Mouse (Mus musculus) mesoderm, embryonic 11.5 days (tissue): ENCODE results near the gene Jarid2.
"Not testable (repeated sequence)": the region's sequence is repeated elsewhere in the genome, so short reads cannot be mapped to it uniquely, and the experiment has no call there.

Experiments used
- DNase-seq: peaks from one replicate; pipeline ENCODE4 v3.0.0-alpha.2; 2012; ENCODE audit warnings: low read depth, low spot score

Gene Jarid2

GRCm38 (mm10) chr13:44729424-44729971, at the start of gene Jarid2:
Jarid2 (plus strand) TSS chr13:44729474.
- no peak for DNase-seq

GRCm38 (mm10) chr13:44681051-44681450, 48.2 kb upstream of the Jarid2 start:
- DNase-seq, result no peak

GRCm38 (mm10) chr13:44688140-44688539, 41.1 kb upstream of the Jarid2 start:
- no peak for DNase-seq

DNA sequence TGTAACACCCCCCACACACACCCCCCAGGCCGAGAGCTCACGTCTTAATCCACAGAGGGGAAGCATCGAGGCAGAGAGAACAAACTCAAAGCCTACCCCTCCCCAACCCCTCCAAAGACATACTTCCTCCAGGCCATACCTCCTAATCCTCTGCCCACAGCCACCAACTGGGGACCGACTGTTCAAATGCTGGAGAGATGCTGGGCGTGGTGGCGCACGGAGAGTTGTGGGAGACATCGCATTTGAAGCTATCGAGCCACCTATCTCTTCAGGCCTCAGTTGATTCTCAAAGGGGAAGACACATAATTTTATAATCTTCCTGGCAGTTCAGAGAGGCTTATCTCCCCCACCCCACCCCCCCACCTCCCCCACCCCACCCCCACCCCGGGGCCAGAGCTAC, 31.6 kb upstream of the Jarid2 start:
- DNase-seq, result no peak

GRCm38 (mm10) chr13:44704036-44704801, 25.1 kb upstream of the Jarid2 start:
- DNase-seq, result no peak

- DNase-seq, result no peak
Measured at GRCm38 (mm10) chr13:44705031-44705742, 24.1 kb upstream of the Jarid2 start.

DNA sequence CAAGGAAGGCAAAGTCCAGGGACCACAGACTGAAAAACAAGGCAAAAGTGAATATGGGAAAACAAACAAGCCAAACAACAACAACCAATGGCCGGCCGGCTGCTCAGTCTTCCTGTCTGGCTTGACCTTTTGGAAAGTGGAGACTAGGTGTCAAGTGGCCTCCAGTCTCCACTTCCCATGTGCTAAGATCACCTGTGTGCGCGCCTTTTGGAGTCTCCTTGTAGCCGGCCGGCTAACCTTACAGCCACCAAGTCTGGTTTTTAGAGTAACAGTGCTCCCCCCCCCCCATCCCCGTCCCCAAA, 23.6 kb upstream of the Jarid2 start:
- no peak for DNase-seq

DNA sequence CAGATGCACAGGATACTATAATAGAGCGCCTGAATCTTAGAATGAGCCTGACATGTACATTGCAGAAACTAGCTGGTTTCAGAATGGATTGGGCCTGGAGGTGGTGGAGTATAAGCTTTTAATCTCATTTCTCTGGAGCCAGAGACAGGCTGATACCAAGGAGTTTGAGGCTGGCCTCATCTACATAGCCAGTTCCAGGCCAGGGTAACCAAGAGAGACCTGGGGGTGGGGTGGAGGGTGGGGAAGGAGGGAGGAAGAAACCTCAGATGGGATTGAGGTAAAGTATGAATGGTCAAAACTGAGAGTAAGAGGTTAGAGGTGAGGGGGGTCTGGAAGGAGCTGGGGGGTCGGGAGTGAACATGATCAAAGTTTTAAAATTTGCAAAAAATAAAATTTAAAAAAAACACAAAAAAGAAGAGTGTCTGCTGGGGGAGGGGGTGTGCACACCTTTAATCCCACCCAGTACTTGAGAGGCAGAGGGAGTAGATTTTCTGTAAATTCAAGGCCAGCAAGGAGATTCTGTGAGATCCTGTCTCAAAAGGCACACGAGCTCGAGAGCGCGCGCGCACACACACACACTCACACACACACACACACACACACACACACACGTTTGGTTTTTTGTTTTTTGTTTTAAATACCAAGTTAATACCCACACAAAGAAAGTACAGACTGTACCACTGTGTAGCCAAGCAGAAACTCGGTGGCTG, 22.9 kb upstream of the Jarid2 start:
- DNase-seq, result no peak

GRCm38 (mm10) chr13:44707176-44707575, 22.1 kb upstream of the Jarid2 start:
- no peak for DNase-seq

DNA sequence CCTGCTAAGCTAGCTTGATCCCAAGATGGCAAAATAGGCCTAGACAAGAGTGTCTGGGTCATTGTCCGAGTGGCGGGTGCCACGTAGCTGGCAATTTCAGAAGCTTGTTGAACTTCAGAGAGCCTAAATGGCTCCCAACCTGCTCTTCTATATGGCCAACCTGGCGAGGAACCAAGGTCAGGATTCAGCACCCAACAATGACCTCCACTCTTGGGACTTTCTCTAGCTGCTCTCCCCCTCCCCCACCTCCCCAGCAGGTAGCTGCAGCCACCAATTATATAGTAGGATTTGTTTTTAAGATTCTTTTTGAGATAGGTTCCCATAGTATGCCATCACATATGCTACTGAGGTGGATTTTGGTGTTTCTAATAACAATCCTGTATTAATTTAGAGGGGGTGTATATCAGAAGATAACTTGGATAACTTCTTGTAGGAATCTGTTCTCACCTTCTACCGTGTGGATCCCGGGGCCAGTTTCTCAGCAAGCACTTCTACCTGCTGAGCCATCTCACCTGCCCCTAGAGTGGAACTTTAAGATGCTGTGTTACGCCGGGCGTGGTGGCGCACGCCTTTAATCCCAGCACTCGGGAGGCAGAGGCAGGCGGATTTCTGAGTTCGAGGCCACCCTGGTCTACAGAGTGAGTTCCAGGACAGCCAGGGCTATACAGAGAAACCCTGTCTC, 20.8 kb upstream of the Jarid2 start:
- DNase-seq, result no peak

DNA sequence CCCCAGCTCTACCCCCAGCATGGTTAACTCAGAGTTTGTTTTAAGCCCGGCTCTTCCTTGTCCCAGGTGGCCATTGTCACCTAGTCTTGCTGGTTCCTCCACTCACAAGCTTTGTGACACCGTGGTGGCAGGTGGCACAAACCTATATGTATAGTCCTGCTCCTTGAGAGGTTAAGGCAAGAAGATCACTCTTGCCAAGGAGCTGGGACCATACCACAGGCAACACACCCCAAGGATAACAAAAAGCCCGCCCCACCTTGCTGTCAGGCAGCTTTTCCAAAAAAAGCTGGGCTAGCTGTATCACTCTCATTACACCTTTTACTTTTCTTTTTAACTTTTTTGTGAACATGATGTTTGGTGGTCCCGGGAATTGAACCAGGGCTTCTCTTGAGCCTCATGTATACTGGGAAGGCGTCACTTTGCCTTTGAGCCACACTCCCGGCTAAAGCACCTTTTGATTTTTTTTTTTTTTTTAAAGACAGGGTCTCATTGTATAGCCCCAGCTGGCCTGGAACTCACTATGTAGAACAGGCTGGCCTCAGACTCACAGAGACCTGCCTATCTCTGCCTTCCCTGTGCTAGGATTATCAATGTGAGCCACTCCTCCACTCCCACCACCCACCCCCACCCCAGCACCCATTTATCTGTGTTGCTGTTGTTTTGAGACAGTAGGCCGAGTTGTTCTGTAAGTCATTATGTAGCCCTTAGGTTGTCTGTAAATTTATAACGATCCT, 19.4 kb upstream of the Jarid2 start:
- no peak for DNase-seq

GRCm38 (mm10) chr13:44711062-44711461, 18.2 kb upstream of the Jarid2 start:
- DNase-seq, result no peak

DNA sequence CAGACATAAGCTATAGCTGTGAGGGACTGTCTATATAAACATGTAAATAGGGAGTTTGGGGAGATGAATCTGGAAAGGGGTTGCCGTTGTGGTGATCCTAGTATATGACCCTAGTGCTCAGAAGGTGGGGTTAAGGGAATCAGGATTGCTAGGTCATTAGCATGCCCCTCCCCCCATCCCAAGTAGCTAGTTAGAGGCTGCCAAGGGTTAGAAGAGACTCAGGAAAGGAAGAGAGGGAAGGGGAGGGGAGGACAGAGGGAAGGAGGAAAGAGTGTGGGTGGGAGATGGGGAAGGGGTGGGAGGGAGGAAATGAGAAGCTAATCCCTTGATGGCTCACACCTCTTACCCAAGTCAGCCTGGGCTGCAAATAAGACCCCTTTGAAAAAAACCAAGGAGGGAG, 17.4 kb upstream of the Jarid2 start:
- no peak for DNase-seq

DNA sequence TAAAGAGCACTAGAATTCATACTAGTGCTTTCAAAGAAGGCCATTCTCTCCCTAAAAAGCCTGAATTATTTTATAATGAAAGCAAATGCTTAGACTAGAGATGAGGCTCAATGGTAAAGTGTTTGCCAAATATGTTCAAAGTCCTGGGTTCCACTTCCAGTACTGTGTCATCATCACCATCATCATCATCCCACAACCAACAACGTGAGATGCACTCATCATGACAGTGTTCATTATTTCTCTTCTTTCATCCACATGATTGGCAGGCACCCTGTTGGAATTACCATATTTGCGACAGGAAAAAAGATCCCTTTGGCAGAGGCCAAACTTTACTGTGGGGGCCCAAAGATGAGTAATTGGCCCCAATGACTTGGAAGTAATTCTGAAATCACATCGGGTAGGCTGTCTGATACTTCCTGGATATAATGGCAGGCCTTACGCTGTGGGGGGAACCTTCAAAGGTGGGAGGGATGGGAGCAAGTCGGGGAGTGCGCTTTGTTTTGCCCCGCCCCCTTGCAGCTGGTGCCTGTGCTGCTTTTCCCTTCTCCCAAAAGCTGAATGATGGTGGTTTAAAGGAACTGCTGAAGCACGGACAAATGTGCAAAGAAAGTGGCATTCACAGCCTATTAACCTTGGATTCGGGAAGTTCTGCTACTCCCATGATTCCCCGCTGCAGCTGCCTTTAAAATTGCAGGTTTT, 13.9 kb upstream of the Jarid2 start:
- DNase-seq, result no peak

DNA sequence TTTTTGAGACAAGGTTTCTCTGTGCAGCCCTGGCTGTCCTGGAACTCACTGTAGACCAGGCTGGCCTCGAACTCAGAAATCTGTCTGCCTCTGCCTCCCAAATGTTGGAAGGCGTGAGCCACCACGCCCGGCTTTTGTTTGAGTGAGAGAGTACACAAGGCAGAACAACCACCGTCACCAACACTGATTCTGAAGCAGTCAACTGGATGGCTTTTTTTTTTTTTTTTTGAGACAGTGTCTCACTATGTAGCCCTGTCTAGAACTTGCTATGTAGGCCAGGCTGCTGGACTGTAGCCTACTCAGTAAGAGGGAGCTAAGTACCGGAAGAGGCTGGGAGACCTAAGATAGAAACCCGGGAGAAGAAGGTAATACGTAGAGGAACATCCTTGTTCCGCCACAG, 11.4 kb upstream of the Jarid2 start:
- DNase-seq, result no peak

DNA sequence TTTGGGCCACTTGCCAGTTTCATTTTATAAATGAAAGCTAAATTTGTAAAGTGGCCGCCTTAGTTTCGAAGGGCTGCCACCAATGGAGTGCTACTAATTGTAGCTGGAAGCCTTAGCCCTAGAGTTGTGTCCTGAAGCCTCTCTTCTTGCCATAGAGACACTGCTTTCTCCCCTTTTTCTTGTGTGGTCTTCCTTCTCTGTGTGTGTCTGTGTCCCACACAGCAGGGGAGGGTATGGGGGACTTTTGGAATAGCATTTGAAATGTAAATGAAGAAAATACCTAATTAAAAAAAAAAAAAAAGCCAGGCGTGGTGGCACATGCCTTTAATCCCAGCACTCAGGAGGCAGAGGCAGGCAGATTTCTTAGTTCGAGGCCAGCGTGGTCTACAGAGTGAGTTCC, 10.8 kb upstream of the Jarid2 start:
- DNase-seq, result not testable (repeated sequence)

DNA sequence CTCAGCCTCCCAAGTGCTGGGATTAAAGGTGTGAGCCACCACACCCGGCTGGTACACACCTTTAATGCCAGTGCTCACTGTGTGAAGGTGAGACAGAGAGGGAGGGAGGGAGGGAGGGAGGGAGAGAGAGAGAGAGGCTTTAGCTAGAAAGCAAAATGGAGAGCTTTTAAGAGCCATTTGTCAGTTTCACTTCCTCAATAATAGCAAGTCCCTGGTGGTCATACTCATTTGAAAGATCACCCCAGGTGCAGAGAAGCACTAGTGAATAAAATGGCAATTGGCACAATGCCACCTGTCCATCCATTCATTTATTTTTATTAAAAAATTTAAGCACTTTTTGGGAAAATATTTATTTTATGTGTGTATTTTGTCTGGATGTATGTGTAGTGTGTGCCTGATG, 9.2 kb upstream of the Jarid2 start:
- DNase-seq, result no peak

GRCm38 (mm10) chr13:44721891-44722547, 7.3 kb upstream of the Jarid2 start:
- no peak for DNase-seq

GRCm38 (mm10) chr13:44723522-44723921, 5.8 kb upstream of the Jarid2 start:
- not testable (repeated sequence) for DNase-seq
